Mouse (Mus musculus): ENCODE measurements around the gene Tmem184b. TPM values are rescaled to one million over a fixed set of nuclear protein-coding genes. Genes with fewer than 3 reads are reported as not detected.
A peak's percentile ranks its signal among the peaks of the same experiment; 100 is the strongest.

The Tmem184b gene
- polyA plus RNA-seq, 1 experiment = 78.2 TPM

- peak; percentile 65 to 88 for DNase-seq (ENCODE audit: extremely low spot score in 1 of 2, low spot score in 1 of 2)
Measured at GRCm38 (mm10) chr15:79347165-79347844, 56.1 kb downstream of the Tmem184b start.

- DNase-seq (ENCODE audit: extremely low spot score in 1 of 2, low spot score in 1 of 2) = no peak
Measured at GRCm38 (mm10) chr15:79346051-79346793, 57.1 kb downstream of the Tmem184b start, which contains the start of gene Maff. Gene Maff, plus strand, starts transcription at chr15:79346621.

GRCm38 (mm10) chr15:79344627-79345026, 58.7 kb downstream of the Tmem184b start:
- DNase-seq (ENCODE audit: extremely low spot score in 1 of 2, low spot score in 1 of 2) = no peak

- no peak for DNase-seq (ENCODE audit: extremely low spot score in 1 of 2, low spot score in 1 of 2)
Measured at GRCm38 (mm10) chr15:79342641-79343337, 60.6 kb downstream of the Tmem184b start.

GRCm38 (mm10) chr15:79338978-79339377, 64.4 kb downstream of the Tmem184b start:
- DNase-seq (ENCODE audit: extremely low spot score in 1 of 2, low spot score in 1 of 2) = no peak

GRCm38 (mm10) chr15:79335061-79335655, 68.2 kb downstream of the Tmem184b start:
- DNase-seq (ENCODE audit: extremely low spot score in 1 of 2, low spot score in 1 of 2) = no peak

- no peak for DNase-seq (ENCODE audit: extremely low spot score in 1 of 2, low spot score in 1 of 2)
Measured at GRCm38 (mm10) chr15:79333409-79333808, 70.0 kb downstream of the Tmem184b start.

GRCm38 (mm10) chr15:79330521-79330920, 72.8 kb downstream of the Tmem184b start:
- DNase-seq (ENCODE audit: extremely low spot score in 1 of 2, low spot score in 1 of 2) = no peak

GRCm38 (mm10) chr15:79329979-79330363, 73.4 kb downstream of the Tmem184b start:
- no peak for DNase-seq (ENCODE audit: extremely low spot score in 1 of 2, low spot score in 1 of 2)

- no peak for DNase-seq (ENCODE audit: extremely low spot score in 1 of 2, low spot score in 1 of 2)
Measured at GRCm38 (mm10) chr15:79329346-79329978, 73.9 kb downstream of the Tmem184b start.

GRCm38 (mm10) chr15:79328939-79329275, 74.5 kb downstream of the Tmem184b start:
- no peak for DNase-seq (ENCODE audit: extremely low spot score in 1 of 2, low spot score in 1 of 2)

GRCm38 (mm10) chr15:79328058-79328938, 75.1 kb downstream of the Tmem184b start, which contains the start of gene Pla2g6:
Gene Pla2g6, minus strand, starts transcription at chr15:79328390.
- DNase-seq (ENCODE audit: extremely low spot score in 1 of 2, low spot score in 1 of 2) = peak; percentile 97 to 99

GRCm38 (mm10) chr15:79326971-79327961, 76.1 kb downstream of the Tmem184b start:
- peak in 1 of 2 experiments; percentile 41 for DNase-seq (ENCODE audit: extremely low spot score in 1 of 2, low spot score in 1 of 2)

GRCm38 (mm10) chr15:79326264-79326663, 77.1 kb downstream of the Tmem184b start:
- no peak for DNase-seq (ENCODE audit: extremely low spot score in 1 of 2, low spot score in 1 of 2)

GRCm38 (mm10) chr15:79325742-79326141, 77.6 kb downstream of the Tmem184b start:
- DNase-seq (ENCODE audit: extremely low spot score in 1 of 2, low spot score in 1 of 2) = no peak

- DNase-seq (ENCODE audit: extremely low spot score in 1 of 2, low spot score in 1 of 2) = no peak
Measured at GRCm38 (mm10) chr15:79324373-79324772, 79.0 kb downstream of the Tmem184b start.

GRCm38 (mm10) chr15:79323791-79324155, 79.6 kb downstream of the Tmem184b start:
- no peak for DNase-seq (ENCODE audit: extremely low spot score in 1 of 2, low spot score in 1 of 2)
